ENCODE assay signal across 8 mouse cellular contexts in the genomic region with DNA sequence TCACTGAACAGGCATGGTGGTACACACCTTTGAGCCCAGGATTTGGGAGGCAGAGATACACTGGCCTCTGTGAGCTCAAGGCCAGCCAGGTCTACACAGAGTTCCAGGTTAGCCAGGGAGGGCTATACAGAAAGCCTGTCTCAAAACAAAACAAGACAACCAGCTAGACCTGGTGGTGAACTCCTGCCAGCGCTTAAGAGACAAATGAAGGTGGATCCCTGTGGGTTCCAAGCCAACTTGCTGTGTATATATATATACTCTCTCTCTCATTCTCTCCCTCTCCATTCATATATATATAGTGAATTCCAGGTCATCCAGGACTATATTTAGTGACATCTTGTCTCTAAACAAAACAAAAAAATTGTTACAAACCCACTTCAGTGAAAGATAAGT. TPM values are rescaled to one million over a fixed set of nuclear protein-coding genes. Genes with fewer than 3 reads are reported as not detected.
DNase-seq lines count a peak whose midpoint lies in the region; ATAC-seq and TF ChIP-seq lines count a peak whose summit lies in the region.

No protein-coding gene starts in this region.

- no peak for DNase-seq in kidney, postnatal 14 days
- DNase-seq in layer of hippocampus, postnatal 25 days (ENCODE audit: extremely low spot score in 1 of 2, low spot score in 1 of 2) = no peak
- DNase-seq in layer of hippocampus, postnatal 36 days = no peak
- DNase-seq in spleen, adult 18-20 months = no peak

- no peak for TF ChIP-seq CTCF in bone marrow, adult 2 months (IDR thresholded peaks at IDR 0.05; ENCODE audit: control insufficient read depth, insufficient read depth, low read length)

- H3K36me3 ChIP-seq in kidney, embryonic 14.5 days (ENCODE audit: control insufficient read depth, insufficient read depth, low read length) = peaks cover 26% of the 10 kb centered on the region
- H3K36me3 ChIP-seq in hindbrain, embryonic 16.5 days (ENCODE audit: control insufficient read depth, insufficient read depth, low read length) = no peaks in the 10 kb centered on the region
- no peaks in the 10 kb centered on the region; the same call in 1 of the 2 replicates for H3K36me3 ChIP-seq in midbrain, embryonic 15.5 days (replicated peaks)

- TF ChIP-seq POLR2A in bone marrow, adult 2 months (IDR thresholded peaks at IDR 0.05; ENCODE audit: borderline replicate concordance, control insufficient read depth, low read depth, low read length) = no peak

- no peak for ATAC-seq in kidney, embryonic 14.5 days (ENCODE audit: low FRiP score, low TSS enrichment)
- ATAC-seq in hindbrain, embryonic 16.5 days = no peak
- ATAC-seq in midbrain, embryonic 15.5 days (replicated peaks) = no peak

- H3K27me3 ChIP-seq in kidney, embryonic 14.5 days (ENCODE audit: control insufficient read depth, insufficient read depth, low read length) = no peaks in the 10 kb centered on the region
- no peaks in the 10 kb centered on the region for H3K27me3 ChIP-seq in hindbrain, embryonic 16.5 days (replicated peaks; ENCODE audit: control insufficient read depth, insufficient read depth, low read length)
- H3K27me3 ChIP-seq in midbrain, embryonic 15.5 days (replicated peaks) = no peaks in the 10 kb centered on the region

- no peaks in the 10 kb centered on the region for H3K9me3 ChIP-seq in kidney, embryonic 14.5 days (ENCODE audit: control insufficient read depth, low read length)
- no peaks in the 10 kb centered on the region for H3K9me3 ChIP-seq in hindbrain, embryonic 16.5 days (ENCODE audit: control insufficient read depth, low read length)
- no peaks in the 10 kb centered on the region for H3K9me3 ChIP-seq in midbrain, embryonic 15.5 days

- peak overlapping the region; percentile 77; the same call in 1 of the 2 replicates for H3K9ac ChIP-seq in kidney, embryonic 14.5 days (ENCODE audit: low read depth, low read length)
- peak overlapping the region; percentile 85 for H3K9ac ChIP-seq in hindbrain, embryonic 16.5 days (ENCODE audit: low read depth, low read length)
- peak overlapping the region; percentile 67 for H3K9ac ChIP-seq in midbrain, embryonic 15.5 days

- 67% methylated on average over 1 of the region's 1 CpGs for WGBS in kidney, embryonic 14.5 days
- 67% methylated on average over 1 of the region's 1 CpGs for WGBS in bone marrow, adult 2 months
- WGBS in hindbrain, embryonic 16.5 days = 67% methylated on average over 1 of the region's 1 CpGs
- 68% methylated on average over 1 of the region's 1 CpGs for WGBS in midbrain, embryonic 15.5 days

- H3K4me3 ChIP-seq in kidney, embryonic 14.5 days (ENCODE audit: low read length) = peak overlapping the region; percentile 69
- H3K4me3 ChIP-seq in bone marrow, adult 2 months (replicated peaks; ENCODE audit: control insufficient read depth, low read depth, low read length) = peak overlapping the region; percentile 91
- H3K4me3 ChIP-seq in hindbrain, embryonic 16.5 days (ENCODE audit: low read length) = peak overlapping the region; percentile 55
- peak overlapping the region; percentile 73 for H3K4me3 ChIP-seq in midbrain, embryonic 15.5 days

- H3K4me1 ChIP-seq in kidney, embryonic 14.5 days (ENCODE audit: control insufficient read depth, insufficient read depth, low read length) = peaks cover 6% of the 10 kb centered on the region; the same call in 1 of the 2 replicates
- peaks cover 3% of the 10 kb centered on the region; the same call in 1 of the 2 replicates for H3K4me1 ChIP-seq in bone marrow, adult 2 months (ENCODE audit: control insufficient read depth, insufficient read depth, low read length)
- peaks cover 21% of the 10 kb centered on the region for H3K4me1 ChIP-seq in hindbrain, embryonic 16.5 days (ENCODE audit: control insufficient read depth, insufficient read depth, low read depth, low read length)
- H3K4me1 ChIP-seq in midbrain, embryonic 15.5 days = peaks cover 33% of the 10 kb centered on the region

- no peak overlapping the region for H3K27ac ChIP-seq in kidney, embryonic 14.5 days (ENCODE audit: low read depth, low read length)
- no peak overlapping the region for H3K27ac ChIP-seq in bone marrow, adult 2 months (ENCODE audit: control insufficient read depth, insufficient read depth, low read depth, low read length, poor library complexity)
- no peak overlapping the region for H3K27ac ChIP-seq in hindbrain, embryonic 16.5 days (ENCODE audit: low read depth, low read length)
- peak overlapping the region; percentile 82; the same call in 1 of the 2 replicates for H3K27ac ChIP-seq in midbrain, embryonic 15.5 days

- H3K4me2 ChIP-seq in kidney, embryonic 14.5 days (replicated peaks; ENCODE audit: low read depth, low read length) = peak overlapping the region; percentile 57
- peak overlapping the region; percentile 68 for H3K4me2 ChIP-seq in hindbrain, embryonic 16.5 days (ENCODE audit: low read length)
- peak overlapping the region; percentile 63 for H3K4me2 ChIP-seq in midbrain, embryonic 15.5 days

RNA-seq across cellular contexts. Expression of gene Acot8, which starts 0.8 kb away (rescaled TPM):
- polyA plus RNA-seq in kidney, embryonic 14.5 days (2014; fragmentation: Nextera tagmentation; extraction: Ambion mirVana) = 13.7 and 17.0 TPM in 2 replicates
- 16.5 and 36.5 TPM in 2 replicates for polyA plus RNA-seq in bone marrow, adult 2 months (2011; ENCODE audit: insufficient read depth, insufficient read length, low replicate concordance, missing spikeins)
- polyA plus RNA-seq in hindbrain, embryonic 16.5 days (2015; fragmentation: Nextera tagmentation; extraction: Ambion mirVana) = 22.2 TPM in 2 replicates
- 20.0 and 20.2 TPM in 2 replicates for polyA plus RNA-seq in midbrain, embryonic 15.5 days (2015; fragmentation: Nextera tagmentation; extraction: Ambion mirVana)
- 10 to 100 TPM; 24.3 to 25.4 TPM for total RNA-seq in layer of hippocampus, postnatal 25 days (2021)
- total RNA-seq in layer of hippocampus, postnatal 36 days (2021) = 10 to 100 TPM; 27.8 to 28.2 TPM

RNA-seq across cellular contexts. Expression of gene Zswim3, which starts 1.0 kb away (rescaled TPM):
- 7.3 and 9.0 TPM in 2 replicates for polyA plus RNA-seq in kidney, embryonic 14.5 days (2014; fragmentation: Nextera tagmentation; extraction: Ambion mirVana)
- polyA plus RNA-seq in bone marrow, adult 2 months (2011; ENCODE audit: insufficient read depth, insufficient read length, low replicate concordance, missing spikeins) = 3.4 and 4.4 TPM in 2 replicates
- polyA plus RNA-seq in hindbrain, embryonic 16.5 days (2015; fragmentation: Nextera tagmentation; extraction: Ambion mirVana) = 16.4 and 17.1 TPM in 2 replicates
- polyA plus RNA-seq in midbrain, embryonic 15.5 days (2015; fragmentation: Nextera tagmentation; extraction: Ambion mirVana) = 17.8 and 18.4 TPM in 2 replicates
- total RNA-seq in layer of hippocampus, postnatal 25 days (2021) = 1 to 10 TPM; 7.8 to 9.3 TPM
- 1 to 10 TPM; 8.2 to 8.6 TPM for total RNA-seq in layer of hippocampus, postnatal 36 days (2021)

RNA-seq across cellular contexts. Expression of gene Snx21, which starts 18.3 kb away (rescaled TPM):
- 16.0 and 16.6 TPM in 2 replicates for polyA plus RNA-seq in kidney, embryonic 14.5 days (2014; fragmentation: Nextera tagmentation; extraction: Ambion mirVana)
- 2.3 and 5.8 TPM in 2 replicates for polyA plus RNA-seq in bone marrow, adult 2 months (2011; ENCODE audit: insufficient read depth, insufficient read length, low replicate concordance, missing spikeins)
- 45.3 and 47.5 TPM in 2 replicates for polyA plus RNA-seq in hindbrain, embryonic 16.5 days (2015; fragmentation: Nextera tagmentation; extraction: Ambion mirVana)
- 34.8 and 40.6 TPM in 2 replicates for polyA plus RNA-seq in midbrain, embryonic 15.5 days (2015; fragmentation: Nextera tagmentation; extraction: Ambion mirVana)
- 10 to 100 TPM; 38.0 to 45.8 TPM for total RNA-seq in layer of hippocampus, postnatal 25 days (2021)
- 10 to 100 TPM; 36.7 to 44.0 TPM for total RNA-seq in layer of hippocampus, postnatal 36 days (2021)

RNA-seq across cellular contexts. Expression of gene Zswim1, which starts 18.6 kb away (rescaled TPM):
- polyA plus RNA-seq in kidney, embryonic 14.5 days (2014; fragmentation: Nextera tagmentation; extraction: Ambion mirVana) = 12.4 and 20.0 TPM in 2 replicates
- 2.1 and 3.7 TPM in 2 replicates for polyA plus RNA-seq in bone marrow, adult 2 months (2011; ENCODE audit: insufficient read depth, insufficient read length, low replicate concordance, missing spikeins)
- 26.1 and 32.7 TPM in 2 replicates for polyA plus RNA-seq in hindbrain, embryonic 16.5 days (2015; fragmentation: Nextera tagmentation; extraction: Ambion mirVana)
- polyA plus RNA-seq in midbrain, embryonic 15.5 days (2015; fragmentation: Nextera tagmentation; extraction: Ambion mirVana) = 28.3 and 31.3 TPM in 2 replicates
- 10 to 100 TPM; 22.7 to 22.9 TPM for total RNA-seq in layer of hippocampus, postnatal 25 days (2021)
- 10 to 100 TPM; 21.6 to 23.0 TPM for total RNA-seq in layer of hippocampus, postnatal 36 days (2021)

RNA-seq across cellular contexts. Expression of gene Tnnc2, which starts 24.1 kb away (rescaled TPM):
- polyA plus RNA-seq in kidney, embryonic 14.5 days (2014; fragmentation: Nextera tagmentation; extraction: Ambion mirVana) = 1.8 and 1.9 TPM in 2 replicates
- polyA plus RNA-seq in bone marrow, adult 2 months (2011; ENCODE audit: insufficient read depth, insufficient read length, low replicate concordance, missing spikeins) = 9.6 and 12.2 TPM in 2 replicates
- 0.68 and 44.8 TPM in 2 replicates for polyA plus RNA-seq in hindbrain, embryonic 16.5 days (2015; fragmentation: Nextera tagmentation; extraction: Ambion mirVana)
- not detected in 2 replicates for polyA plus RNA-seq in midbrain, embryonic 15.5 days (2015; fragmentation: Nextera tagmentation; extraction: Ambion mirVana)
- not detected for total RNA-seq in layer of hippocampus, postnatal 25 days (2021)
- total RNA-seq in layer of hippocampus, postnatal 36 days (2021) = not detected
